Mouse (Mus musculus) 416B (cell line): Measurements from ENCODE around the gene Ccdc134.

Source experiments
- DNase-seq: peaks from one replicate; pipeline ENCODE4 v3.0.0; 2011; ENCODE audit warnings: low read depth

Gene Ccdc134

GRCm38 (mm10) chr15:82170437-82171377 is 43.0 kb downstream of the Ccdc134 start:
- DNase-seq = no peak

- DNase-seq = no peak
Measured at GRCm38 (mm10) chr15:82172648-82173047, 44.9 kb downstream of the Ccdc134 start.

DNA sequence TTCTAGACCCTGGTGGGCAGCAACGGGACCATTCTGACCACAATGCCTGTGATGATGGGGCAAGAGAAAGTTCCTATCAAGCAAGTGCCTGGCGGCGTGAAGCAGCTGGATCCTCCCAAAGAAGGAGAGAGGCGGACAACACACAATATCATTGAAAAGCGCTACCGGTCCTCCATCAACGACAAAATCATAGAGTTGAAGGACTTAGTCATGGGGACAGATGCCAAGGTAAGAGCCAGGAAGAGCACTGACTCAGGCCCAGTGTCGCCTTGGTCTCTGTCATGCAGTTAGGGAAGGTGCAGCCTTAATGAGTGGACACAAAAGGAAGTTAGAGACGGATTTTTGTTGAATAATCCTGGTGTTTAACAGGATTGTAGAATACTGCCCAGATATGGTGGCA is 47.4 kb downstream of the Ccdc134 start:
- DNase-seq = no peak

DNA sequence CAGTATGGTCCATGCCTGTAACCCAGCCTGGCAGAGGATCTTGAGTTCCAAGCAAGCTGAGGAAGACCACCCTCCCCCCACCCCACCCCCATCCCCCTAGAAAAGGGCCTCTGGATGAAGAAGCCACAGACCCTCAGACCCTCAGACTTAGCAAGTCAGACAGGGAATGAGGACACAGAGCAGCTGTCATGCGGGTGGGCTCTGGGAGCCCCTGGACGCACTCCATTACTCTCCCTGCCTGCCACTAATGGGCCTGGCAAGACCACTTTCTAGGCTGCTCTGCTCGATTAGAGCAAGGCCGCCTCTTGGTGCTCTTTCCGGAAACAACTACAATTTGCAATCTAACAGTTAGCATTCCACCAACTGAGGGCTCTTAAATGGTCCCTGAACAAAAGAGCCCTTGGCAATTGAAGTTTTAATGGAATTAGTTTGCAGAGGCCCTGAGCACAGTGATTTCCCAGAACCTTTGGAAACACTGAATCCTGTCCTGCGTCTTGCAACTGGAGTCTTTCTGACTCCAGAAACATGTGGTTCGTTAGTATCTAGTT is 50.1 kb downstream of the Ccdc134 start:
- DNase-seq = no peak

DNA sequence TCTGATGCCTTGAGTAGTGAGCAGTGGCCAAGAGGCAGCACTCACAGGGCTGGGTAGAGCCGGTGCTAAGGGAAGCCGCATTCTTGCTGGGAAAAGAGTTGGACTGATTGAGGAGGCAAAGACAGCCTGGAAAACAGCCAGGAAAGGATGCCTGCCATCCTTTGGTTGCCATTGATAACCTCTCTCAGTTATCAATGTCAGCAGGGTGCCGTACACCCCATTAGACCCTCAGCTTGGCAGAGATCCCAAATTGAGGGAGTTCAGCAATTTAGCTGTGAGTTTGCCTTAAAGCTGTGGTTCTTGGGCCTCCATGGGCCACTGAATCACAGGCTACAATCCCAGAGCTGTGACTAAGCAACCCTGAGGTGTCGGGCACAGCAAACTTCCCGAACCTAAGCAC is 53.4 kb downstream of the Ccdc134 start:
- DNase-seq = no peak

DNA sequence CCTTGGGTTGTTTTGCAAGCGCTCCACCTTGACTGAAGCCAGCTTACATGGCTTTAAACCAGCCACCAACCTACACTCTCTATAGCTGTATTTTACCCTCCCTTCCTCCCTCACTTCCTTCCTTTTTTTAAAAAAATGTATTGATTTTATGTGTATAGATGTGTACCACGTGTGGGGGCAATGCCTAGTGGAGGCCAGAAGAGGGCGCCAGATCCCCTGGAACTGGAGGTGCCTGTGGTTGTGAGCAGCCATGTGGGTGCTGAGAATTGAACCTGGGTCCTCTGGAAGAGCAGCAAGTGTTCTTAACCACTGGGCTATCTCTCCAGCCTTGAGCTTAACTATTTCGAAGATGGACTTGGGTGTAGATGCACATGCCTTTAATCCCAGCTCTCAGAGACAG is 54.6 kb downstream of the Ccdc134 start:
- no peak for DNase-seq

DNA sequence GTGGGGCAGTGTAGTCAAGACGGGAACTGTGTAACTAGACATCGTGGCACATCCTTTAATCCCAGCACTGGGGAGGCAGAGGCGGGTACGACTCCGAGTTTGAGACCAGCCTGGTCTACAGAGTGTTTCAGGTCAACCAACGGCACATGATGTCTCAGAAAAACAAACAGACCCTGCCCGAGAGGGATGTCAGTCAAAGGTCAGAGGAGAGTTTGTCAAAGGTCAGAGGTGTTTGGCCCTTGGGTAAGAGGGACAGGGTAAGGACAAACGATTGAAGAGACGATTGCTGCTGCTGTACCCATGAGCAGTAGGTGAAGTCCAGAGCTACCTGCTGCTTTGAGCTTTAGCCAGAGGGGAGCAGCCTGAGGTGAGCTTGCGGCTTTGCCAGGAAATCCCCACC is 55.9 kb downstream of the Ccdc134 start:
- DNase-seq = no peak

GRCm38 (mm10) chr15:82184183-82184582 is 56.5 kb downstream of the Ccdc134 start:
- no peak for DNase-seq

GRCm38 (mm10) chr15:82184656-82185055 is 56.9 kb downstream of the Ccdc134 start:
- DNase-seq = no peak

- DNase-seq = no peak
Measured at GRCm38 (mm10) chr15:82185062-82185783, 57.5 kb downstream of the Ccdc134 start.

DNA sequence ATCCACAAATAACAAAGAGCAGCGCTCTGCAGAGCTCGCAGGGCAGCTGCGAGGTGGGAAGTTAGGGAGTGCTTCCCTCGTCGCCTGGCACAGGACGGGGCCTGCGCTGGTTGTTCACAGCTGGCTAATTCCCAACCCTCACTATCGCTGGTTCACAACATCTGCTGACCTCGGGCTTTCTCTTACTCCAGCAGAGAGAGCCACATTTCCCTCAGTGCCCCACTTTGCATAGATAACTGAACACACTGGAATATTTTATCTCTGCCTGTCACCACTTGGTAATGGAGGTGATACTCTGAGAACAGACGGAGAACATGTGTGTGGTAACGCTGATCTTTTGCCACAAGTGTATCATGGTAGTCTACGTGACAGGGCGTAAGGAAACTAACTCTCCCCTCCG is 58.4 kb downstream of the Ccdc134 start:
- no peak for DNase-seq

DNA sequence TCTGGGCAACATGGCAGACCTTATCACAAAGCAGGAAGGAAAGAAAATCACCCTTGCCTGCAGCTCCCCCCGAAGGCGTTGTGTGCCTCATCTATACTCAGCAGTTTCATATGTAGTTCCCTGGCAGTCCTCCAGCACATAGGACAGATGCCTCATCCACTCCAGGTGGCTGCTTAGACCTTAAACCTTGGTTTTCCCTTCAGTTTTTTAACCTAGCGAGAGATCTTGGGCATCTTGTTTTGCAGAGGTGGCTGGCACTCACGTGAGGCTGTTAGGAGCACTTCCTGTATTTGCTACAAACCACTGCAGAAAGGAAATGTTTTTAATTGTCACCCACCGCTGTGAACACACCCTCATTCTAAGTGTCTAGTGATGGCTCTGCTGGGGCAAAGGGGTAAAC is 59.2 kb downstream of the Ccdc134 start:
- DNase-seq = no peak

- no peak for DNase-seq
Measured at GRCm38 (mm10) chr15:82187401-82187800, 59.7 kb downstream of the Ccdc134 start.

DNA sequence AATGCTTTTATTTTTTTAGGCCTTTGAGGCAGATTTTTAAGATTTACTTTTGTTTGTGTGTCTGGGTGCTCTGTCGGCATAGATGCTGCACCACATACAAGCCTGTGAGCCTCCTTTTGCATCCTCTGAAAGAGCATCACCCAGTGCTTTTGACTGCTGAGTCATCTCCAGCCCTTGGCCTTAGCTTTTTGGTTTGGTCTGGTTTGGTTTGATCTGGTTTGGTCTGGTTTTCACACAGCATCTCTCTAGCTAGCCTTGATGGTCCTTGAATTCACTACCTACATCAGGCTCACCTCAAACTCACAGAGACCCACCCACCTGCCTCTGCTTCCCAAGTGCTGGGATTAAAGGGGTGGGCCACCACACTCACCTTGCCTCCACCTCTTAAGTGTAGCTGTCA is 60.2 kb downstream of the Ccdc134 start:
- DNase-seq = peak; percentile 36

GRCm38 (mm10) chr15:82188481-82189240 is 60.9 kb downstream of the Ccdc134 start:
- DNase-seq = peak; percentile 73
